Mouse (Mus musculus) hindbrain, embryonic 15.5 days (tissue): ENCODE data around the gene G0s2. TPM values are rescaled to one million over a fixed set of nuclear protein-coding genes. Genes with fewer than 3 reads are reported as not detected.
"Not testable (repeated sequence)": the region's sequence is repeated elsewhere in the genome, so short reads cannot be mapped to it uniquely, and the experiment has no call there.

ENCODE experiments used
- ATAC-seq: fragments of 200-750 bp; cut with Nextera tagmentation; 2 replicates; pipeline ENCODE4 v1.8.0; 2017; ENCODE audit warnings: low read depth, moderate number of reproducible peaks, moderate TSS enrichment; ENCODE audit not compliant: low FRiP score
- H3K27ac ChIP-seq: fragments of 300-500 bp; sonication (generic); replicated peaks from 2 replicates; pipeline ENCODE4 v1.5.1; 2015; ENCODE audit warnings: mild to moderate bottlenecking, inconsistent platforms
- H3K27me3 ChIP-seq: fragments of 300-500 bp; sonication (generic); 2 replicates; pipeline ENCODE4 v1.6.1; 2015; ENCODE audit warnings: control low read depth, inconsistent platforms
- H3K36me3 ChIP-seq: fragments of 300-500 bp; sonication (generic); 2 replicates; pipeline ENCODE4 v1.6.1; 2015; ENCODE audit warnings: control low read depth, inconsistent platforms
- H3K4me1 ChIP-seq: fragments of 300-500 bp; sonication (generic); replicated peaks from 2 replicates; pipeline ENCODE4 v1.6.1; 2015; ENCODE audit warnings: control low read depth, inconsistent platforms
- H3K4me2 ChIP-seq: fragments of 300-500 bp; sonication (generic); 2 replicates; pipeline ENCODE4 v1.6.1; 2015; ENCODE audit warnings: moderate library complexity, mild to moderate bottlenecking, inconsistent platforms
- H3K4me3 ChIP-seq: fragments of 300-500 bp; sonication (generic); 2 replicates; pipeline ENCODE4 v1.5.1; 2015; ENCODE audit warnings: mild to moderate bottlenecking, inconsistent platforms
- H3K9ac ChIP-seq: fragments of 300-500 bp; sonication (generic); 2 replicates; pipeline ENCODE4 v1.6.1; 2015; ENCODE audit warnings: inconsistent platforms
- H3K9me3 ChIP-seq: fragments of 300-500 bp; sonication (generic); 2 replicates; pipeline ENCODE4 v1.6.1; 2016; ENCODE audit warnings: control low read depth, inconsistent platforms
- WGBS: fragments of 180-500 bp; shearing (Covaris S2); methylation state at CpG from one replicate; pipeline ENCODE4 v1.1.7; 2015; 5-methylcytosine and 5-hydroxymethylcytosine counted together
- polyA plus RNA-seq: library from polyadenylated mRNA; unstranded; fragments of >200 nt; fragmentation: Nextera tagmentation; extraction: Ambion mirVana; gene quantifications from 2 replicates; pipeline ENCODE4 v1.2.1, GENCODE M21; 2015

G0s2 gene
- polyA plus RNA-seq, 1 experiment from 2014 or later, result 8.2 TPM

DNA sequence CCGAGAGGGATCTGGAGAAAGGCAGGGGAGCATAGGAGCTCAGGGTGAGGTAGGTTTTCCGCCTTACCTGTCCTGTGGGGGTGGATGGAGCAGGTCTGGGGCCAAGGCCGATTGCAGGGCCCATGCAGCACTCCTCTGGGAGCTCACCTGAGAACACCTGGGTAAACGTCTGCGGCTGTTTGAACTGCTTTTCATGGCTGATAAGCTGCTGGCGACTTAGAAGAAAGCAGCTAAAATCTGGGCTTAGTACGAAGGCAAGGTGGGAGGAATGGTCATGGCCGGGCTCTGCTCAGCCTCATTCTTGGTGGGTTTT, 29.0 kb upstream of the G0s2 start:
- Histone ChIP-seq H3K9me3 (no peaks in the 10 kb centered on the region), H3K27ac (no peak overlapping the region), H3K36me3 (no peaks in the 10 kb centered on the region), H3K4me3 (no peak overlapping the region), H3K27me3 (no peaks in the 10 kb centered on the region), H3K9ac (no peak overlapping the region), H3K4me1 (no peaks in the 10 kb centered on the region), H3K4me2 (no peak overlapping the region)
- no peak for ATAC-seq
- 70% methylated on average over 8 of the region's 8 CpGs for WGBS

DNA sequence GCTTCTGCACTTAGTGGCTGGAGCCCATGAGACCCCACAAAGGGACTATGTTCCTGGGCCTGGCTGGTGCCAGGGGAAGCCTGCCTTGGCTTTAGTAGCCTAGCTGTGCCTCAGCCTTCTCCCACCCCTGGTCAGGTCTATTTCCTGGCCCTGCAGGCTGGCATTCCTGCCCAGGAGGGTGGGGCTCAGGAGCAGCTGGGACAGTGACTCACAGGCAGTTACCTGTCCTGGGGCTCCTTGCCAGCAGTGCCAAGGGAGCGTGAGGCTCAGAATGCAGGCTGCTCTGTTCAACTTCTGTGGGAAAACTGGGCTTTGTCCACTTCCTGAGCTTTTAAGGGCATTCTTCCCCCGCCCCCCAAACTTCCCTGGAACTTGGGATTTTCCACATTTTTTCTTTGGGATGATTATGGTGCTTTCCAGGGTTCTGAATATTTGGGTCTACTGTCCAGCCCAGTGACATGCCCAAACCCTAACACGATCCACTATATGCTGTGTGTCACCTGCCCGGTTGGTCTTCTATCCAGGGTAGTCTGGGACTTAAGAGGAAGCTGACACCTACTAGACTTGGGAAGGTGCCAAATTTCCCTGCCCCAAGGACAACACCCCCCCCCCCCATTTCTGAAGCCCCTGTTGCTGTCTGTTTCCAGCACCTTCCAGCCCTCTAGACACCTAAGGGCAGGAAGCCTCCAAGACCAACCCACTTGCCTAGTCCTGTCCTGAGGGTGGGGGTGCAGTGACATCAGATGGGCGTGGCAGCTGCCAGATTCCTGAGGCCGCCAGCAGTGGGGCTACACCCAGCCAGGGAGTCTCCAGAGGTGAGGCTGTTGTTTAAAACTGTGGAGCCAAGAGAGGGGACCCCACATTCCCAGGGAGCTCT, 28.4 kb upstream of the G0s2 start:
- H3K4me2 ChIP-seq, result no peak overlapping the region
- ATAC-seq, result no peak
- no peaks in the 10 kb centered on the region for H3K36me3 ChIP-seq
- no peak overlapping the region for H3K27ac ChIP-seq
- no peaks in the 10 kb centered on the region for H3K4me1 ChIP-seq
- no peak overlapping the region for H3K9ac ChIP-seq
- 78% methylated on average over 6 of the region's 6 CpGs for WGBS
- H3K9me3 ChIP-seq, result no peaks in the 10 kb centered on the region
- H3K27me3 ChIP-seq, result no peaks in the 10 kb centered on the region
- no peak overlapping the region for H3K4me3 ChIP-seq

DNA sequence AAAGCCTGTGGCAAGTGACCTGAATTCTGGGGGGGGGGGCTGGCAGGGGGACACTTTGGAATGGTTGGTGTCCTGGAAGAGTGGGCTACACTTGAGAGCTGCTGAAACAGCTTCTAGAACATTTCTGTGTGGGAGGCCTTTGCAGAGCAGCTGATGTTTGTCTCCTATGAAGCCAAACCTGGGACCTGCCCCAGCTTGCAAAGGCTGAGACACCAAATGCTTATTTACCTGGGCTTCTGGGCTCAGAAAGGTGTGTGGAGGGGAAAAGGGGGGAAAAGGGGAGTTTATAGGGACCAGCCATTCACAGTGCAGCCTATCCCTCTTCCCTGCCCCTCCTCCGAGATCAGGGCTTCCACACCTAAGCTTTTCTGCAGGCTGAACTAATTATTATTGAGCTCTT, 27.0 kb upstream of the G0s2 start:
- no peaks in the 10 kb centered on the region for H3K4me1 ChIP-seq
- H3K27ac ChIP-seq, result no peak overlapping the region
- no peak overlapping the region for H3K4me2 ChIP-seq
- WGBS, result 67% methylated on average over 1 of the region's 1 CpGs
- ATAC-seq, result no peak
- no peaks in the 10 kb centered on the region for H3K27me3 ChIP-seq
- H3K9me3 ChIP-seq, result no peaks in the 10 kb centered on the region
- H3K9ac ChIP-seq, result no peak overlapping the region
- H3K36me3 ChIP-seq, result no peaks in the 10 kb centered on the region
- no peak overlapping the region for H3K4me3 ChIP-seq

DNA sequence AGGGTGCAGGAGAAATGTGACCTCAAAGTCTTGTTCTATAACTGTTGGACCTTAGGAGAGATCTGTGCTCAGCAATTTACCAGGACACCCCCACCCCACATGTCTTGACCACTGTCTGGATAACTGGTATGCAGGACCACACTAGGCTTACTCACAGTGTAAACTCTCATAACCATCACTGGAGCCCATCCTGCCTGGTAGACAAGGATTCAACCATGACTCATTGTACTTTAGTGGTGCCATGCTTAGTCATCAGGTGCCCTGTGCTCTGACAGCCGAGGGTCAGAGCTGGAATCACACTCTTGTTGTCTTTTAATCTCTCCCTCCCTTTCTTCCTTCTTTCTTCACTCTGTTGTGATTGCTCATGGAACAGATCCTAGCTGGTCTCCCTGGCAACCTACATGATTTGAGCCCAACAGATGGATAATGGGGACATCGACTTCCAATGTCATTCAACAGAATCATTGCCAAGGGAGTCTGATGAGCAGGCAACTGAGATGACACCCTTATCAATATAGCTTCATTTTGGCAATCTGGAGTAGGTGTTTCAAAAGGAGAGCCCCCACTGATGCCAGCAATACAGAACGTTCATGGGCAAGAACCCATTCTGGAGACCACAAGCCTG, 25.2 kb upstream of the G0s2 start:
- no peak for ATAC-seq

DNA sequence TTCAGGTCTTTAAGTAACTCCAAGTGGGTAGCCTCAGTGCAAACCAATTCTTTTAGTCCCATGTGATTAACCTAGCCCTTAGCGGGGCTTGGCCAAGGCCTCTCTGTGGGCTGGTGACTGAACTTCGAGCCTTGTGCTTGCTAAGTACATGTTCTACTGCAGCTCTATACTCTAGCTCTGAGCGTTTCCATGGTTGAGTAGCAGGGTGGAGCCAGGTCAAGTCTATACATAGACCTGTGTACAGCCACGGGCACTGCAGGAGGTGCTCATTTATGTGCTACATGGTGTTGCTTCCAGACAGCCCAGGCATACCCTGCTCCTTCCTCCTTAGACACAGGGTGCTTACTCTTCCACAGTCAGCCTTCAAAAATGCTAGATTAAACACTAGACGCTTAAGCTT, 22.9 kb upstream of the G0s2 start:
- H3K4me2 ChIP-seq, result no peak overlapping the region
- WGBS, result 89% methylated on average over 5 of the region's 5 CpGs
- H3K4me1 ChIP-seq, result no peaks in the 10 kb centered on the region
- no peak overlapping the region for H3K27ac ChIP-seq
- H3K9me3 ChIP-seq, result no peaks in the 10 kb centered on the region
- H3K36me3 ChIP-seq, result no peaks in the 10 kb centered on the region
- H3K27me3 ChIP-seq, result no peaks in the 10 kb centered on the region
- H3K4me3 ChIP-seq, result no peak overlapping the region
- H3K9ac ChIP-seq, result no peak overlapping the region
- no peak for ATAC-seq

More for the DNA sequence above, 25.2 kb upstream of the G0s2 start:
- no peaks in the 10 kb centered on the region for H3K4me1 ChIP-seq
- H3K27ac ChIP-seq, result no peak overlapping the region
- H3K9me3 ChIP-seq, result no peaks in the 10 kb centered on the region
- no peak overlapping the region for H3K9ac ChIP-seq
- 65% methylated on average over 3 of the region's 3 CpGs for WGBS
- H3K27me3 ChIP-seq, result no peaks in the 10 kb centered on the region
- H3K36me3 ChIP-seq, result no peaks in the 10 kb centered on the region
- no peak overlapping the region for H3K4me2 ChIP-seq
- H3K4me3 ChIP-seq, result no peak overlapping the region

DNA sequence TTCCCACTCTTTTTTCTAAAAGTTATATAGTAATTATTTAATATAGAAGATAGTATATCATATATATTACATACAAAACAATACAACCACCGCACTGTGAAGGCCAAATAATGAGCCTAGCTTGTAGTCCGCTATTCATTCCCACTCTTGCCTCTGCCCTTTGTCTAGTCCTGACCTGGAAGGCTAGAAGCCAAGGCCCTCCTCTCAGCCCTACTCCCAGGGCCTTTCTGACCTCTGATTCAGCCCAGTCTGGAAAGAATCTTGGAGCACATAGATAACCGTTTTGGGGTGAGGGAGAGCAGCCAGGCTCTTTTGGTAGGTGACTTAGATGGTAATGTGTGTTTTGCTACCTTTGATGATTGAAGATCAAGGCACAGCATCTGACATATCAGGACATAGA, 20.9 kb upstream of the G0s2 start:
- Histone ChIP-seq H3K9me3 (no peaks in the 10 kb centered on the region), H3K27me3 (no peaks in the 10 kb centered on the region), H3K4me2 (no peak overlapping the region), H3K36me3 (no peaks in the 10 kb centered on the region), H3K27ac (no peak overlapping the region), H3K4me3 (no peak overlapping the region), H3K9ac (no peak overlapping the region), H3K4me1 (no peaks in the 10 kb centered on the region)
- WGBS, result 67% methylated on average over 3 of the region's 3 CpGs
- ATAC-seq, result no peak

DNA sequence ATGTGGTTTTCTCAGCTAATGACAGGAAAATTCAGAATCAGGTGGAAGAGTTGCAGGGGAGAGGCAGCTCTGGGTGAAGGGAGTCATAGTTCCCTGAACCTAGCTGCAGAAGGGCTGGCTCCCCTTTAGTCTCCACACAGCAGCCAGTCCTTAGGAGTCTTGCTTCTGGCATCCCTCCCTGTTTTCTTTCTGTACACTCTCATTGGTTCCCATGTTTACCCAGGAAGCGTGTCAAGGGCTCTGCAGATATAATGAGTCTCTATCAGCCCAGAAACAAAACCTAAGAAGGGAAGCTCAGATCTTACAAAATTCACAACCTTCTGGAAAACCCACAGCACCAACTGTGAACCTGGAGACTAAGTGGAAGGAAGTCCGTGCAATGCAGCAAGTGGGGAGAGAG, 20.0 kb upstream of the G0s2 start:
- 65% methylated on average over 2 of the region's 2 CpGs for WGBS
- Histone ChIP-seq H3K9ac (no peak overlapping the region), H3K4me3 (no peak overlapping the region), H3K36me3 (no peaks in the 10 kb centered on the region), H3K4me2 (no peak overlapping the region), H3K4me1 (no peaks in the 10 kb centered on the region), H3K27me3 (no peaks in the 10 kb centered on the region), H3K9me3 (no peaks in the 10 kb centered on the region), H3K27ac (no peak overlapping the region)
- ATAC-seq, result no peak

DNA sequence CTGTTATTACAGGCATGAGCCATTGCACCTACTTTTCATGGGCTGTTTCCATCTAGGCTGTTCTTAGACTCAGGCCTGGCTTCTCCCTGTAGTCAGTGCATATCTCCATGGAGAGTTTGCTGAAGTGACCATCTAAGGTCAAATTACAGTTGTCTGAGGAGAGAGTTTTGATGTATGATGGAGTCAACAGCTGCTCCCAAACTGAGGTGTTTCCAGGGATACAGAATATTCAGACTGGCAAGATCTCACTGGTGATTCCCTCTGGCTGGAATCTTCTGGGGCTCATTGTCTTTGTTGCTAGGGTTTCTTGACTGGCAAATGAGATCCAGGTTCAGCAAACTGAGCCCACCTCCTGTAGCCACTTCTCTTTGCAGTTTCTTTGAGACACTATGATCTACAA, 17.7 kb upstream of the G0s2 start:
- no peak for ATAC-seq
- H3K36me3 ChIP-seq, result no peaks in the 10 kb centered on the region
- no peaks in the 10 kb centered on the region for H3K4me1 ChIP-seq

DNA sequence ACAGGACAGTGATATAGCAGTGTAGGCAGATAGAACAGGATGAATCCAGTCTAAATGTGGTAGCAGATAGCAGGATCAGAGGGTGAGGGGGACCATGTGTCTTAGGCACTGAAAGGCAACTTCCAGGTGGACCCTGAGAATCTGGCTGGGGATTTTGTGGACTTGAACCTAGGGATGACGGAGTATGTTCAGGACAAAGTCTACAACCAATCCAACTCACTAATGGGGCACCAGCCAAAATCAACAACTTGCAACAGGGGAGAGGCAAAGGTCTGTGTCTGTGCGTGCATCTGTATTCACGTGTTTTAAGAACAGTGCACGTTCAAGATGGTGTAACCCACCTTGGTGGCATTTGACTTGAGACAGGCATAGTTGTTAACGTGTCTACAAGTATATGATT, 16.9 kb upstream of the G0s2 start:
- ATAC-seq, result no peak

More for the DNA sequence above, 17.7 kb upstream of the G0s2 start:
- Histone ChIP-seq H3K9me3 (no peaks in the 10 kb centered on the region), H3K4me2 (no peak overlapping the region), H3K27me3 (no peaks in the 10 kb centered on the region), H3K9ac (no peak overlapping the region), H3K27ac (no peak overlapping the region), H3K4me3 (no peak overlapping the region)

DNA sequence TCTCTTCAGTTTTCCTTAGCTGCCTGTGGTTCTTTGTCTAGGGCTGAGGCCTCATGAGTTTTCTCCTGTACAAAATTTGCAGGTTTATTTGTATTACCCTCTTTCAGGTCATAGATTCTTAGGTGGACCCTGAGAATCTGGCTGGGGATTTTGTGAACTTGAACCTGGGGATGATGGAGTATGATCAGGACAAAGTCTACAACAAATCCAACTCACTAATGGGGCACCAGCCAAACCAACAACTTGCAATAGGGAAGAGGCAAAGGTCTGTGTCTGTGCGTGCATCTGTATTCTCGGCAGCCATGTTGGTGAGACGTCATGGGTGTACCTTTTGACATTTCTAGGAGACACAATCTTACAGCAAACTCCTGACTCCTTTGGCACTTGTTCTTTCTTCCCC, 16.1 kb upstream of the G0s2 start:
- ATAC-seq, result no peak
- Histone ChIP-seq H3K27ac (no peak overlapping the region), H3K4me2 (no peak overlapping the region), H3K4me1 (no peaks in the 10 kb centered on the region), H3K36me3 (no peaks in the 10 kb centered on the region), H3K4me3 (no peak overlapping the region), H3K27me3 (no peaks in the 10 kb centered on the region), H3K9me3 (no peaks in the 10 kb centered on the region), H3K9ac (no peak overlapping the region)
- 92% methylated on average over 3 of the region's 3 CpGs for WGBS

More for the DNA sequence above, 16.9 kb upstream of the G0s2 start:
- Histone ChIP-seq H3K4me1 (no peaks in the 10 kb centered on the region), H3K27me3 (no peaks in the 10 kb centered on the region), H3K9me3 (no peaks in the 10 kb centered on the region), H3K36me3 (no peaks in the 10 kb centered on the region), H3K4me2 (no peak overlapping the region), H3K4me3 (no peak overlapping the region), H3K27ac (no peak overlapping the region), H3K9ac (no peak overlapping the region)
- WGBS, result 90% methylated on average over 5 of the region's 5 CpGs

DNA sequence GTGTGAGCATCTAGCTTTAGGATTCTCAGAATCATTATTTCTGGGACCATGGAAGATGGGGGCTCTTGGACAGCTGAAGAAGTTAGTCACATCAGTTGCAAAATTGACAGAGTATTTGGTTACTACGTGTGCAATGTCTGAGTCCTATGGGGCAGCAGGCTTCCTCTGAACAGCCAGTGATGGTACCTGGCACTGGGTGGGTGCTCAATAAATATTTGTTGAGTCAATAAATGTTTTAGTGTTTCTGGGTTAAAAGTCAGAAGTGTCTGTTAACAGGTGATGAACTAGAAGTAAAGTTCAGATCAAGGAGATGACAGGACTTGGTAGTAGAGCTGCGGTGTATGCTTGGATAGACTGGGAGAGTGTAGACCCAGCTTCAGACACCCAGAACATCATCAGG, 14.6 kb upstream of the G0s2 start:
- H3K36me3 ChIP-seq, result no peaks in the 10 kb centered on the region
- ATAC-seq, result no peak
- H3K4me2 ChIP-seq, result no peak overlapping the region
- H3K9ac ChIP-seq, result no peak overlapping the region
- H3K4me3 ChIP-seq, result no peak overlapping the region
- H3K4me1 ChIP-seq, result no peaks in the 10 kb centered on the region
- H3K27me3 ChIP-seq, result no peaks in the 10 kb centered on the region
- WGBS, result 89% methylated on average over 2 of the region's 2 CpGs
- no peak overlapping the region for H3K27ac ChIP-seq
- no peaks in the 10 kb centered on the region for H3K9me3 ChIP-seq

DNA sequence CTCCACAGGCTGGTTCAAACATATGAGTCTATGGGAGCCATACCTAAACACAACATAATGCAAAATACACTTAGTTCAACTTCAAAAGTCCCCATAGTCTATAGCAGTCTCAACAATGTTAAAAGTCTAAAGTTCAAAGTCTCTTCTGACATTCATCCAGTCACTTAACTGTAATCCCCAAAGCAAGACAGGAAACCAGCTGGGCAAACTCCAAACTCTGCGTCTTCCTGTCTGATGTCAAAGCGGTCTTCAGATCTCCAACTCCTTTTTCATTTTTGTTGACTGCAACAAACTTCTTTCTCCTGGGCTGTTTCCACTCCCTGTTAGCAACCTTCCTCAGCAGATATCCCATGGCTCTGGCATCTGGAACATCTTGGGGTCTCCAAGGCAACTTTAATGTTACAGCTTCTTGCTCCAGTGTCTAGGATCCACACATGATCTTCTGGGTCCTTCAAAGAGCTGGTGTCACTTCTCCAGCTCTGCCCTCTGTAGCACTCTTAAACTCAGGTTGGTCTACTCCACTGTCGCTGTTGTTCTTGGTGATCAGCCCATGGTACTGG, 12.8 kb upstream of the G0s2 start:
- not testable (repeated sequence) for H3K27ac ChIP-seq, H3K27me3 ChIP-seq, ATAC-seq, H3K4me2 ChIP-seq, H3K4me1 ChIP-seq, H3K36me3 ChIP-seq, H3K9ac ChIP-seq, H3K4me3 ChIP-seq, H3K9me3 ChIP-seq
- WGBS, result 90% methylated on average over 3 of the region's 3 CpGs
